Mouse (Mus musculus): ENCODE data around the gene Prmt3.

GRCm38 (mm10) chr7:49877307-49877706, 99.2 kb downstream of the Prmt3 start:
- TF ChIP-seq CTCF (IDR thresholded peaks at IDR 0.05; ENCODE audit: low read depth, low read length), result no peak
- no peak for TF ChIP-seq GATA1 (IDR thresholded peaks at IDR 0.05; ENCODE audit: borderline replicate concordance, low read length)
- no peak for TF ChIP-seq TAL1 (conservative IDR thresholded peaks at IDR 0.05; ENCODE audit: low read depth, low read length)
